Mouse (Mus musculus) liver, embryonic 15.5 days (tissue): ENCODE measurements around the gene Zw10. TPM values are rescaled to one million over a fixed set of nuclear protein-coding genes. Genes with fewer than 3 reads are reported as not detected.

Experiments used
- ATAC-seq: fragments of 200-750 bp; cut with Nextera tagmentation; 2 replicates; pipeline ENCODE4 v1.8.0; 2017; ENCODE audit warnings: moderate number of reproducible peaks, mild to moderate bottlenecking, moderate library complexity; ENCODE audit not compliant: insufficient read depth
- H3K27ac ChIP-seq: fragments of 300-500 bp; sonication (generic); replicated peaks from 2 replicates; pipeline ENCODE4 v1.5.1; 2015; ENCODE audit warnings: mild to moderate bottlenecking, inconsistent platforms
- H3K27me3 ChIP-seq: fragments of 300-500 bp; sonication (generic); 2 replicates; pipeline ENCODE4 v1.6.1; 2015; ENCODE audit warnings: mild to moderate bottlenecking, inconsistent platforms
- H3K36me3 ChIP-seq: fragments of 300-500 bp; sonication (generic); replicated peaks from 2 replicates; pipeline ENCODE4 v1.6.1; 2015; ENCODE audit warnings: moderate library complexity, mild to moderate bottlenecking, inconsistent platforms
- H3K4me1 ChIP-seq: fragments of 300-500 bp; sonication (generic); replicated peaks from 2 replicates; pipeline ENCODE4 v1.6.1; 2015; ENCODE audit warnings: inconsistent platforms
- H3K4me2 ChIP-seq: fragments of 300-500 bp; sonication (generic); 2 replicates; pipeline ENCODE4 v1.6.1; 2015; ENCODE audit warnings: moderate library complexity, mild to moderate bottlenecking, inconsistent platforms
- H3K4me3 ChIP-seq: fragments of 300-500 bp; sonication (generic); replicated peaks from 2 replicates; pipeline ENCODE4 v1.5.1; 2015; ENCODE audit warnings: mild to moderate bottlenecking, inconsistent platforms
- H3K9ac ChIP-seq: fragments of 300-500 bp; sonication (generic); 2 replicates; pipeline ENCODE4 v1.6.1; 2015; ENCODE audit warnings: moderate library complexity, mild to moderate bottlenecking, inconsistent platforms
- H3K9me3 ChIP-seq: fragments of 300-500 bp; sonication (generic); replicated peaks from 2 replicates; pipeline ENCODE4 v1.6.1; 2016; ENCODE audit warnings: inconsistent platforms
- WGBS: fragments of 180-500 bp; shearing (Covaris S2); methylation state at CpG from one replicate; pipeline ENCODE4 v1.1.7; 2015; ENCODE audit warnings: mixed read lengths; ENCODE audit not compliant: insufficient replicate concordance; 5-methylcytosine and 5-hydroxymethylcytosine counted together
- polyA plus RNA-seq: library from polyadenylated mRNA; unstranded; fragments of >200 nt; fragmentation: Nextera tagmentation; extraction: Ambion mirVana; gene quantifications from 2 replicates; pipeline ENCODE4 v1.2.1, GENCODE M21; 2015

Gene Zw10
- polyA plus RNA-seq, 1 experiment from 2014 or later: 19.8 TPM

DNA sequence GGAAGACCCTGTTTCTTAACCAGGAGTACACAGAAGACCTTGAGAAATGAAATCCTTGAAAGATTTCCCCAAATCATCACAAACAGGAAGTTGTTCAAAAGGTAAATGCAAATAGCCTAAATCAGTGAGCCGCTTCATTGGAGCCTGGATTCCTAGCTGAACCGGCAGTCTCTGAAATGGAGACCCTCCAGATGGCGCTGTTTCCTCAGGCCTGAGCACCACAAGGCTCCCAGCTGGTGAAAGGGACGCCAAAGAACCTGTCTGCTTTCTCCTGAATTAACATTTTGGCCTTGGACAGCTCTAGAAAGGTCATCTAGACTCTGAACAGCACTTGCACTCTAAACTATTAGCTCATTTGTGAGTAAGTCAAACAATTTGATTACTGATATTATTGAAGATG, 26.1 kb downstream of the Zw10 start:
- Histone ChIP-seq H3K36me3 (peaks cover 49% of the 10 kb centered on the region), H3K4me1 (no peaks in the 10 kb centered on the region), H3K4me3 (no peak overlapping the region), H3K27me3 (no peaks in the 10 kb centered on the region), H3K9ac (no peak overlapping the region), H3K9me3 (no peaks in the 10 kb centered on the region), H3K27ac (no peak overlapping the region), H3K4me2 (no peak overlapping the region)
- ATAC-seq: no peak
- WGBS: 25% methylated on average over 4 of the region's 4 CpGs

- Histone ChIP-seq H3K9ac (no peak overlapping the region), H3K9me3 (no peaks in the 10 kb centered on the region), H3K36me3 (0 out of 2 replicates have a peak, but pooled peaks cover 6% of the 10 kb centered on the region), H3K27me3 (no peaks in the 10 kb centered on the region), H3K4me1 (no peaks in the 10 kb centered on the region), H3K4me2 (no peak overlapping the region), H3K27ac (no peak overlapping the region), H3K4me3 (no peak overlapping the region)
- ATAC-seq: no peak
- WGBS: 69% methylated on average over 11 of the region's 11 CpGs
Observed at GRCm38 (mm10) chr9:49087317-49087716, 31.9 kb downstream of the Zw10 start.

DNA sequence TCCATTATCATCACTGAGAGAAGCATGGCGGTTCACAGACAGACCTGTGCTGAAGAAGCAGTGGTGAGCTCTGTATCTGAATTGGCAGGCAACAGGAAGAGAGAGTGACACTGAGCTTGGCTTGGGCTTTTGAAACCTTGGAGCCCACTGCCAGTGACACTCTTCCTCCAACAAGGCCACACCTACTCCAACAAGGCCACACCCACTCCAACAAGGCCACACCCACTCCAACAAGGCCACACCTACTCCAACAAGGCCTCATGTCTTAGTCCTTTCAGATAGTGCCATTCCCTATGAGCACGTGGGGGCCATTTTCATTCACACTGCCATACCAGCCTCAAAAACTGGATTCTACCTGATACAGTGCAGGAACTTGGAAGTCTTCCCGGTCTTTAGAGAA, 43.5 kb downstream of the Zw10 start:
- Histone ChIP-seq H3K4me3 (no peak overlapping the region), H3K4me1 (0 out of 2 replicates have a peak, but pooled peaks cover 5% of the 10 kb centered on the region), H3K27me3 (no peaks in the 10 kb centered on the region), H3K27ac (no peak overlapping the region), H3K9ac (no peak overlapping the region), H3K4me2 (no peak overlapping the region), H3K9me3 (no peaks in the 10 kb centered on the region), H3K36me3 (no peaks in the 10 kb centered on the region)
- 80% methylated on average over 3 of the region's 3 CpGs for WGBS
- no peak for ATAC-seq

GRCm38 (mm10) chr9:49102328-49102727, 46.9 kb downstream of the Zw10 start:
- Histone ChIP-seq H3K27me3 (no peaks in the 10 kb centered on the region), H3K9ac (no peak overlapping the region), H3K36me3 (no peaks in the 10 kb centered on the region), H3K4me2 (no peak overlapping the region), H3K4me1 (no peaks in the 10 kb centered on the region), H3K9me3 (no peaks in the 10 kb centered on the region), H3K27ac (no peak overlapping the region), H3K4me3 (no peak overlapping the region)
- ATAC-seq: no peak
- WGBS: 43% methylated on average over 1 of the region's 1 CpGs

DNA sequence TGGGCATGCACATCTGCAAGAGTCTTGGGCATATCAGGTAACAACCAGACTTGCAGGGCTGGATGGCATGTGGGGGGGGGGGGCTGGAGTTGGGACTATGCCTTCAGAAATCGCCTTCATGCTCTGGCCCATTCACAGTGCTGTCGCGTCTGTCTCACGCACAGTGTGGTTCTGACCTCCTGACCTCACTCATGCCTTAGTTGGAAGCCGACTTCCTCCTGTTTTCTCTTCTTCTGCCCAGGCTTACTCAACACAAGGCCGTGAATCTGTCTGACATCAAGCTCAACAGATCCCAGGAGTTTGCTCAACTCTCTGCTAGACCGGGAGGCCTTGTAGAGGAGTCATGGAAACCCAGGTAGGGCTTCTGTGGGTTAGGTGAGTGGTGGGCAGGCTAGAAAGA, 53.7 kb downstream of the Zw10 start:
- H3K4me3 ChIP-seq: no peak overlapping the region
- no peak overlapping the region for H3K4me2 ChIP-seq
- no peak overlapping the region for H3K9ac ChIP-seq
- 48% methylated on average over 7 of the region's 7 CpGs for WGBS
- no peaks in the 10 kb centered on the region for H3K36me3 ChIP-seq
- H3K4me1 ChIP-seq: no peaks in the 10 kb centered on the region
- H3K27me3 ChIP-seq: no peaks in the 10 kb centered on the region
- ATAC-seq: no peak
- H3K27ac ChIP-seq: no peak overlapping the region
- H3K9me3 ChIP-seq: no peaks in the 10 kb centered on the region

GRCm38 (mm10) chr9:49110476-49111220, 55.2 kb downstream of the Zw10 start:
- Histone ChIP-seq H3K36me3 (no peaks in the 10 kb centered on the region), H3K4me2 (no peak overlapping the region), H3K4me3 (no peak overlapping the region), H3K9ac (no peak overlapping the region), H3K27me3 (no peaks in the 10 kb centered on the region), H3K9me3 (no peaks in the 10 kb centered on the region), H3K4me1 (no peaks in the 10 kb centered on the region), H3K27ac (no peak overlapping the region)
- no peak for ATAC-seq
- WGBS: 57% methylated on average over 6 of the region's 6 CpGs

DNA sequence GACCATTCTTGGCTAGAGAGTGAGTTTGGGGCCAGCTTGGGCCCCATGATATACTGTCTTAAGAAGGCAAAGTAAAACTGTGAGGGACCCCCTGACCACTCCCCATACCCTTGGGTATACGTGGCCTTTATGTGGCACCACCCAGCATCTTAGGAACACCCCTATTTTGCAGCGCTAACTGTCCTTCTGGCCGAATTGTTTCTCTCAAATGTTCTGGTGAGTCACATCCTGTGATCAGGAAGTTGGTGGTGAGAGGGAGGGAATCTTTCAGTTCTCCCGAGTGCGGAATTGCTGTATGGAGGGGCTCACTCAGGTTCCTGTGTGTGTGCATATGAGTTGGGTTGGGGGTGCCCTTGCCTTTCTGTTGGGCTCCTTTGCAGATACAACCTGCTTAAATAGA, 55.9 kb downstream of the Zw10 start:
- Histone ChIP-seq H3K4me3 (no peak overlapping the region), H3K4me2 (no peak overlapping the region), H3K36me3 (no peaks in the 10 kb centered on the region), H3K27ac (no peak overlapping the region), H3K4me1 (no peaks in the 10 kb centered on the region), H3K27me3 (no peaks in the 10 kb centered on the region), H3K9me3 (no peaks in the 10 kb centered on the region), H3K9ac (no peak overlapping the region)
- ATAC-seq: no peak
- WGBS: 39% methylated on average over 5 of the region's 5 CpGs

DNA sequence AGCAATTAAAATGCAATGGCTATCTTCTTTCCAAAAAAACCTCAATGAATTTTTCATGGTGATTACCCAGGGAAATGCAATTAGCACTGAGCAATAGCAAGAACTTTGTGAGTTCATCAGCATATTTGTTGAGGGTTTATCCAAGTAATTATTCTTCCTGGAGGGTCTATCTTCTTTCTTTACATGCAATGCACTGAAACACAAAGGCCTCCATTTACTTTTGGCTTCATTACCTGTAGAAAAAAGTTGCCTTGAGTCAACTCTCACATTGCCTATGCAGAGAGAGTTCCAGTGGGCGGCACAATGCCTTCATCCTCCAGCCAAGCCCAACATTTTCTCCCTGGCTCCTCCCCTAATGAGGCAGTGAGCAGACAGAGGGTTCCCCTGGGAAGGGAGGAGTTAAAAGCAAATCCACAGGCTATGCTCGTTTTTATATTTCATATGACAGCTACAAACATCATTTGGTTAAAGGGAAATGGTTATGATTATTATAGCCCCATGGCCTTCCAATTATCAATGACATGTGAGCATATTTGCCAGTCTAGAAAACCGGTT, 62.9 kb downstream of the Zw10 start:
- ATAC-seq: no peak
- Histone ChIP-seq H3K36me3 (no peaks in the 10 kb centered on the region), H3K27me3 (no peaks in the 10 kb centered on the region), H3K4me2 (no peak overlapping the region), H3K4me1 (no peaks in the 10 kb centered on the region), H3K9ac (no peak overlapping the region), H3K9me3 (no peaks in the 10 kb centered on the region), H3K27ac (no peak overlapping the region), H3K4me3 (no peak overlapping the region)
- WGBS: 28% methylated on average over 3 of the region's 3 CpGs

DNA sequence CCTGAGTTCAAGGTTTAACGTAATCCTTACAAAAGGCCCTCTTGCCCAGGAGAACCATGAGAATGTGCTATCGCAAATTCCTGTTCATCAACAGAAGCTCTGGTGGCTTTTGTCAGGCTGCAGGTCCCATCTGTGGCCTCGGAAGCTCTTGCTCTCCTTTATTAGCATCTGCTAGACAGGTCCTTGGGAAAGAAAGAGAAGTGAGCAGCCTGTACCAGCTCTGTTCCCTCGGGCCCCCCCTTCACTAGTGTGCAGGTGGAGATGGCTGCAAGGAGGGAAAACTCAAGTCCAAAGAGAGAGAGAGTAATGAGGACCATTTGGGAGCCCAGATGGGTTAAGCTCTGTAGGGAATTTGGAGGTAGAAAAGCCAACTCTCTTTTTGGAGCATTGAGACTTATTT, 64.3 kb downstream of the Zw10 start:
- H3K4me3 ChIP-seq: no peak overlapping the region
- no peak overlapping the region for H3K27ac ChIP-seq
- ATAC-seq: no peak
- 51% methylated on average over 4 of the region's 4 CpGs for WGBS
- H3K9ac ChIP-seq: no peak overlapping the region
- H3K27me3 ChIP-seq: no peaks in the 10 kb centered on the region
- no peaks in the 10 kb centered on the region for H3K36me3 ChIP-seq
- no peaks in the 10 kb centered on the region for H3K4me1 ChIP-seq
- H3K4me2 ChIP-seq: no peak overlapping the region
- no peaks in the 10 kb centered on the region for H3K9me3 ChIP-seq

DNA sequence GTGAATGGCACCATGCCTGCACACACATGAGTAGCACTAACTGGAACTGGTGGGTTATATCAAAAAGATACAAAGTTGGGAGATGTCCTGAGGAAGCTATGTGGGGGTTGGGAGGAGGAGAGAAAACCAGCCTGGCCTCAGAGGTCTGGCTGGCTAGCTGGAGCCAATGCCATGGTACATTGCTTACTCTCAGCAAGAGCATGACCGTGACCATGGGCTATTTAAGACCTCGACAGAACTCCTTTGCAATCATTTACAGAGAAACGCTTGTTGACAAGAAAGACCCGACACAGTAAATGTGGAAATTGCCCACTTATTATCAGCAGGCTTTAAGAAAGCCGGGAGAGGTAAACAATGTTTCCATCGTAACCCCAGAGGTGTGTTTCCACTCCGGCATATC, 70.3 kb downstream of the Zw10 start:
- no peak overlapping the region for H3K9ac ChIP-seq
- H3K36me3 ChIP-seq: no peaks in the 10 kb centered on the region
- ATAC-seq: no peak
- H3K4me1 ChIP-seq: no peaks in the 10 kb centered on the region
- H3K9me3 ChIP-seq: no peaks in the 10 kb centered on the region
- no peak overlapping the region for H3K4me2 ChIP-seq
- H3K27ac ChIP-seq: no peak overlapping the region
- H3K4me3 ChIP-seq: no peak overlapping the region
- H3K27me3 ChIP-seq: no peaks in the 10 kb centered on the region
- 59% methylated on average over 7 of the region's 7 CpGs for WGBS
